Mouse (Mus musculus) cerebellum, adult 2 months (tissue): ENCODE results near the gene Med24.

ENCODE experiments used
- CTCF ChIP-seq: fragments of 200-500 bp; IDR thresholded peaks from 2 replicates; pipeline ENCODE4 v1.5.1; 2011; ENCODE audit warnings: low read depth, mild to moderate bottlenecking, control low read depth, low read length, moderate library complexity, borderline replicate concordance; ENCODE audit not compliant: insufficient read depth
- POLR2A ChIP-seq: fragments of 200-500 bp; IDR thresholded peaks from 2 replicates; pipeline ENCODE4 v1.6.1; 2011; ENCODE audit warnings: low read length, control low read depth, borderline replicate concordance; ENCODE audit not compliant: insufficient read depth

- TF ChIP-seq CTCF (no peak), POLR2A (no peak)
These were observed 41.1 kb upstream of the Med24 start for GRCm38 (mm10) chr11:98770096-98770975.
